24 mouse cellular contexts compared by ENCODE assay signal in the genomic region with DNA sequence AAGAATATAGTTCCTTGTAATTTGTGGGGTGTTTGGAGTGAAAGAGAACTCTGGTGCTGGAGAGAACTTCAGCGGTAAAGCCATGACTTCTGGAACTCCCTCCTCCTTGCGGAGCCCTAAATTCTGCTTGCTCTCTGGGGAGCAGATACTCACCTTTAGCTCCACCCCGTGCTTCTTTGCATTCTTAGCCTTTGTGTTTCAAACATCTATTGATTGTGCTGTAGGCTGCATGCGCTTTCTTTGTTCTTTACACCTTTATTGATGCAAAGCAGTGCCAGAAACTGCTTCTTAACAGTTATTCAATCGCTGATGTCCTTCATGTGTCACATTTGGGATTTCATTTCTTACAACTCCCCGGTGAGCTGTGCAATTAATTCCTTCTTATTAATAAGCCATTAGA.
"Had no signal": no experiment of that assay in that cellular context is flagged by ENCODE, and none has a peak within 500 bp of the region (broad histone marks: within the 10 kb centered on the region; RNA-seq: fewer than 3 reads in every experiment).

No protein-coding gene starts in this region.

- ATAC-seq: hindbrain, embryonic 16.5 days; inflammation-experienced regulatory T-cells, adult 6 months; intestine, postnatal 0 days; liver, embryonic 12.5 days had no signal

- H3K27ac ChIP-seq: gastrocnemius, adult 2 months; heart, adult 2 months; hindbrain, embryonic 10.5 days; hindbrain, embryonic 12.5 days; hindbrain, embryonic 14.5 days; layer of hippocampus, adult 2 months; limb, embryonic 13.5 days; limb, embryonic 15.5 days; liver, embryonic 12.5 days; liver, embryonic 14.5 days had no signal

- H3K4me3 ChIP-seq: gastrocnemius, adult 2 months; heart, adult 2 months; hindbrain, embryonic 10.5 days; hindbrain, embryonic 12.5 days; layer of hippocampus, adult 2 months; limb, embryonic 13.5 days; limb, embryonic 15.5 days; liver, embryonic 12.5 days had no signal

- H3K9ac ChIP-seq: hindbrain, embryonic 12.5 days; hindbrain, embryonic 14.5 days; limb, embryonic 13.5 days; limb, embryonic 15.5 days; liver, embryonic 12.5 days; liver, embryonic 14.5 days had no signal

- H3K36me3 ChIP-seq: hindbrain, embryonic 10.5 days; hindbrain, embryonic 12.5 days; limb, embryonic 13.5 days; limb, embryonic 15.5 days; liver, embryonic 12.5 days had no signal

- H3K4me1 ChIP-seq: hindbrain, embryonic 12.5 days; limb, embryonic 13.5 days; limb, embryonic 15.5 days; liver, embryonic 12.5 days had no signal

- H3K9me3 ChIP-seq: hindbrain, embryonic 10.5 days; hindbrain, embryonic 12.5 days; limb, embryonic 13.5 days; limb, embryonic 15.5 days; liver, embryonic 12.5 days had no signal

- DNase-seq: gastrocnemius, adult 2 months; gastrocnemius, postnatal 10 days; gastrocnemius, postnatal 25 days; heart, adult 2 months; heart, postnatal 10 days; heart, postnatal 4 days; kidney, adult 18-20 months; kidney, adult 8-10 months; kidney, postnatal 10 days; kidney, postnatal 25 days; kidney, postnatal 4 days; left cerebral cortex, postnatal 4 days had no signal

- H3K4me2 ChIP-seq: heart, embryonic 11.5 days; hindbrain, embryonic 12.5 days; hindbrain, embryonic 14.5 days; limb, embryonic 13.5 days; limb, embryonic 15.5 days; liver, embryonic 12.5 days had no signal

- H3K27me3 ChIP-seq: hindbrain, embryonic 12.5 days; liver, embryonic 12.5 days had no signal
